Mouse (Mus musculus) heart, adult 2 months (tissue): ENCODE data around the gene Slc25a11. TPM values are rescaled to one million over a fixed set of nuclear protein-coding genes. Genes with fewer than 3 reads are reported as not detected.
A peak's percentile ranks its signal among the peaks of the same experiment; 100 is the strongest.

Source experiments
- DNase-seq, 2 experiments: peaks; one replicate each; pipeline ENCODE4 v3.0.0; 2021
- H3K27ac ChIP-seq: fragments of 200-600 bp; 2 replicates; pipeline ENCODE4 v1.8.1; 2022
- H3K27me3 ChIP-seq: fragments of 200-500 bp; 2 replicates; pipeline ENCODE4 v1.6.1; 2012; ENCODE audit warnings: mild to moderate bottlenecking, low read length, inconsistent platforms, mixed read lengths; ENCODE audit not compliant: control insufficient read depth, insufficient read depth
- H3K36me3 ChIP-seq: fragments of 200-500 bp; 2 replicates; pipeline ENCODE4 v1.6.1; 2012; ENCODE audit warnings: low read length, inconsistent platforms; ENCODE audit not compliant: control insufficient read depth, insufficient read depth
- H3K4me1 ChIP-seq: fragments of 200-500 bp; 2 replicates; pipeline ENCODE4 v1.6.1; 2011; ENCODE audit warnings: low read length; ENCODE audit not compliant: control insufficient read depth, insufficient read depth
- H3K4me3 ChIP-seq: fragments of 200-600 bp; 2 replicates; pipeline ENCODE4 v1.8.1; 2022
- H3K79me2 ChIP-seq: fragments of 200-500 bp; replicated peaks from 2 replicates; pipeline ENCODE4 v1.6.1; 2012; ENCODE audit warnings: mild to moderate bottlenecking, inconsistent platforms, low read length, moderate library complexity, mixed read lengths; ENCODE audit not compliant: control insufficient read depth, insufficient read depth
- H3K9ac ChIP-seq: fragments of 200-500 bp; 2 replicates; pipeline ENCODE4 v1.6.1; 2012; ENCODE audit warnings: low read depth, mild to moderate bottlenecking, control low read depth, inconsistent platforms, low read length, mixed read lengths
- CTCF ChIP-seq: fragments of 200-600 bp; IDR thresholded peaks from 2 replicates; pipeline ENCODE4 v1.8.1; 2022; ENCODE audit warnings: antibody characterized with exemption, mild to moderate bottlenecking, moderate library complexity
- EP300 ChIP-seq: fragments of 200-500 bp; IDR thresholded peaks from 2 replicates; pipeline ENCODE4 v1.6.1; 2011; ENCODE audit warnings: low read depth, low read length, control low read depth; ENCODE audit not compliant: insufficient read depth
- POLR2A ChIP-seq: fragments of 200-500 bp; IDR thresholded peaks from 2 replicates; pipeline ENCODE4 v1.6.1; 2011; ENCODE audit warnings: mild to moderate bottlenecking, low read depth, low read length, control low read depth; ENCODE audit not compliant: insufficient read depth
- WGBS: fragments of 180-500 bp; shearing (Covaris S2); methylation state at CpG from one replicate; pipeline ENCODE4 v1.1.7; 2018; 5-methylcytosine and 5-hydroxymethylcytosine counted together
- intact Hi-C: fragments of 180-260 bp; cut with DNase I; formaldehyde crosslinking; loops from one replicate; pipeline ENCODE4 v1.15.1; 2025
- polyA plus RNA-seq: library from polyadenylated mRNA; depleted of rRNA; stranded (reverse); fragments of >200 nt; gene quantifications from 2 replicates; pipeline ENCODE4 v1.2.3, GENCODE M21; 2012
- total RNA-seq, 2 experiments: library from RNA; stranded (reverse); gene quantifications; 2 replicates each; pipeline ENCODE4 v1.2.3; 2021

Gene Slc25a11
- total and polyA plus RNA-seq, 3 experiments: 532 to 632 (median 626) TPM

- Histone ChIP-seq H3K9ac (peak overlapping the region; percentile 85), H3K27ac (peak overlapping the region; percentile 96), H3K4me1 (peaks cover 12% of the 10 kb centered on the region), H3K4me3 (peak overlapping the region; percentile 60), H3K79me2 (peaks cover 4% of the 10 kb centered on the region), H3K27me3 (no peaks in the 10 kb centered on the region), H3K36me3 (peaks cover 18% of the 10 kb centered on the region; the same call in 1 of the 2 replicates)
- intact Hi-C loops: loop anchor here (2.0 to 5.0 kb wide), 3 partner anchors 23 to 55 kb away; partner anchors contain the start of genes Camta2, Inca1, Kif1c and Spag7
- no peak for DNase-seq
- no peak for TF ChIP-seq CTCF
- no peak for TF ChIP-seq EP300
- TF ChIP-seq POLR2A: no peak
- 21% methylated on average over 3 of the region's 3 CpGs for WGBS
Observed at GRCm38 (mm10) chr11:70646259-70646555, 1.1 kb downstream of the Slc25a11 start.

GRCm38 (mm10) chr11:70645461-70646258 is 1.6 kb downstream of the Slc25a11 start:
- intact Hi-C loops: loop anchor here (2.0 to 5.0 kb wide), 3 partner anchors 23 to 55 kb away; partner anchors contain the start of genes Camta2, Inca1, Kif1c and Spag7
- Histone ChIP-seq H3K4me3 (peak overlapping the region; percentile 60), H3K27ac (peak overlapping the region; percentile 96), H3K36me3 (peaks cover 16% of the 10 kb centered on the region; the same call in 1 of the 2 replicates), H3K27me3 (no peaks in the 10 kb centered on the region), H3K79me2 (peaks cover 4% of the 10 kb centered on the region), H3K4me1 (peaks cover 12% of the 10 kb centered on the region), H3K9ac (peak overlapping the region; percentile 85)
- DNase-seq: peak in 1 of 2 experiments; percentile 33
- 62% methylated on average over 12 of the region's 12 CpGs for WGBS
- no peak for TF ChIP-seq POLR2A
- no peak for TF ChIP-seq CTCF
- TF ChIP-seq EP300: no peak

DNA sequence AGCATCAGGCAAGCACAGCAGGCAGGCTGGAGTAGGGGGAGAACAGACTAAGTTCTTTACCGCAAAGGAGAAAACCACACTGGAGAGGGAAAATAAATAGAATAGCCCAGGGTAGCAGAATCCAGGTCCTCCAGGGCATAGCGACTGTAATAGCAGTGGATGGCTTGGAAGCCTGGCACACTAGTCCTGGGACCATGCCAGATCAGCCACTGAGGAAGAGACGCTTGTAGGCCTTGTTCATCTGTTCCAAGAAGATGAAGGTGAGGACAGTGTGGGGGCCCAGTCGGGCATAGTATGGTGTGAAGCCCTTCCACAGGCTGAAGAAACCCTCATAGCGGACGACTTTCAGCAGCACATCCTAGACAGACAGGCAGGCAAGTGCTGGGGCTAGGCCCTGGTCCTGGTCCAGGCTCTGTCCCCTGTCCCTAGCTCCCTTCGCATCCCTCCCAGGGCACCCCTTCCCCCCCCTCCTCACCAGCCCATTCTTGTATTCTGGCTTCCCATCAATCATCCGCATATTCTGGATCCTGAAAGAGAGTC is 2.6 kb downstream of the Slc25a11 start:
- peaks cover 14% of the 10 kb centered on the region for H3K4me1 ChIP-seq
- WGBS: 76% methylated on average over 8 of the region's 8 CpGs
- no peak for DNase-seq
- intact Hi-C loops: loop anchor here (5.0 kb wide), 1 partner anchor 43 kb away; the partner anchor contains the start of gene Camta2
- peaks cover 10% of the 10 kb centered on the region; the same call in 1 of the 2 replicates for H3K36me3 ChIP-seq
- H3K9ac ChIP-seq: no peak overlapping the region
- H3K27ac ChIP-seq: no peak overlapping the region
- H3K79me2 ChIP-seq: peaks cover 4% of the 10 kb centered on the region
- TF ChIP-seq EP300 (no peak), CTCF (no peak), POLR2A (no peak)
- H3K4me3 ChIP-seq: no peak overlapping the region
- H3K27me3 ChIP-seq: no peaks in the 10 kb centered on the region

- TF ChIP-seq CTCF: no peak
- TF ChIP-seq POLR2A: no peak
- TF ChIP-seq EP300: no peak
- no peaks in the 10 kb centered on the region for H3K27me3 ChIP-seq
- peaks cover 13% of the 10 kb centered on the region for H3K4me1 ChIP-seq
- intact Hi-C loops: no loop called here
- DNase-seq: no peak
- WGBS: 82% methylated on average over 6 of the region's 6 CpGs
- H3K36me3 ChIP-seq: 0 out of 2 replicates have a peak, but pooled peaks cover 3% of the 10 kb centered on the region
- H3K27ac ChIP-seq: no peak overlapping the region
- H3K4me3 ChIP-seq: no peak overlapping the region
- H3K79me2 ChIP-seq: peaks cover 4% of the 10 kb centered on the region
- no peak overlapping the region for H3K9ac ChIP-seq
Observed at GRCm38 (mm10) chr11:70643051-70643450, 4.2 kb downstream of the Slc25a11 start.

DNA sequence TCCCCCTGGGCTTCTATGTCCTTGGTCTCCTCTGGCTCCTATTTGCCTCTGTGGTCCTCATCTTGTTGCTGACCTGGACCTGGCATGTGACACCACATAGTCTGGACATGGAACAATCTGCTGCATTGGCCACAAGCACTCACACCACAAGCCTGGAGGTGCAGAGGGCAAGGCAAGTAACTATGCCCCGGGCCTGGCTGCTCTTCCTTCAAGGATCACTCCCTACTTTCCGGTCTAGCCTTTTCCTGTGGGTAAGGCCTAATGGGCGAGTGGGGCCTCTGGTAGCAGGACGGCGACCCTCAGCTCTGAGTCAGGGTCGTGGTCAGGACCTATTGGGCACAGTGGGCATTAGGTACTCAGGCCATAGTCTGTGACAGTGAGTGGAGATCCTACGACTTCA is 6.0 kb downstream of the Slc25a11 start:
- Histone ChIP-seq H3K36me3 (0 out of 2 replicates have a peak, but pooled peaks cover 3% of the 10 kb centered on the region), H3K9ac (no peak overlapping the region), H3K79me2 (no peaks in the 10 kb centered on the region), H3K27ac (no peak overlapping the region), H3K4me3 (no peak overlapping the region), H3K4me1 (peaks cover 11% of the 10 kb centered on the region), H3K27me3 (no peaks in the 10 kb centered on the region)
- intact Hi-C loops: no loop called here
- no peak for DNase-seq
- TF ChIP-seq POLR2A: no peak
- no peak for TF ChIP-seq CTCF
- TF ChIP-seq EP300: no peak
- WGBS: 57% methylated on average over 7 of the region's 7 CpGs

DNA sequence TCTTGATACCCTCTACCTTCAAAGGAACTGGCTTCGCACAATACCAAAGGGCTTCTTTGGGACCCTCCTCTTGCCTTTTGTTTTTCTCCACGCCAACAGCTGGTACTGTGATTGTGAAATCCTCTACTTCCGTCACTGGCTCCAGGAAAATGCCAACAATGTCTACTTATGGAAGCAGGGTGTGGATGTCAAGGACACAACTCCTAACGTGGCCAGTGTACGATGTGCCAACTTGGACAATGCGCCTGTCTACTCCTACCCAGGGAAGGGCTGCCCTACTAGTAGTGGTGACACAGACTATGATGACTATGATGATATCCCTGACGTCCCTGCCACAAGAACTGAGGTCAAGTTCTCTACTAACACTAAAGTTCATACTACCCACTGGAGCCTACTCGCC is 7.3 kb downstream of the Slc25a11 start:
- WGBS: 56% methylated on average over 8 of the region's 8 CpGs
- no peak overlapping the region for H3K9ac ChIP-seq
- peaks cover 2% of the 10 kb centered on the region; the same call in 1 of the 2 replicates for H3K4me1 ChIP-seq
- 0 out of 2 replicates have a peak, but pooled peaks cover 3% of the 10 kb centered on the region for H3K36me3 ChIP-seq
- intact Hi-C loops: no loop called here
- H3K27ac ChIP-seq: no peak overlapping the region
- no peaks in the 10 kb centered on the region for H3K27me3 ChIP-seq
- H3K4me3 ChIP-seq: no peak overlapping the region
- no peak for DNase-seq
- H3K79me2 ChIP-seq: no peaks in the 10 kb centered on the region
- TF ChIP-seq CTCF: no peak
- TF ChIP-seq EP300: no peak
- no peak for TF ChIP-seq POLR2A
